Mouse (Mus musculus) heart, embryonic 16.5 days (tissue): ENCODE results near the gene Ptgfrn. TPM values are rescaled to one million over a fixed set of nuclear protein-coding genes. Genes with fewer than 3 reads are reported as not detected.

ENCODE experiments used
- ATAC-seq: fragments of 200-750 bp; cut with Nextera tagmentation; replicated peaks from 2 replicates; pipeline ENCODE4 v1.8.0; 2017; ENCODE audit warnings: moderate number of reproducible peaks; ENCODE audit not compliant: insufficient read depth, low FRiP score; ENCODE audit errors: extremely low read depth
- H3K27ac ChIP-seq: fragments of 300-500 bp; sonication (generic); 2 replicates; pipeline ENCODE4 v1.5.1; 2014; ENCODE audit warnings: mild to moderate bottlenecking, low read length, control low read depth, moderate library complexity
- H3K27me3 ChIP-seq: fragments of 300-500 bp; sonication (generic); 2 replicates; pipeline ENCODE4 v1.6.1; 2014; ENCODE audit warnings: low read length, mixed read lengths; ENCODE audit not compliant: control insufficient read depth, insufficient read depth
- H3K36me3 ChIP-seq: fragments of 300-500 bp; sonication (generic); 2 replicates; pipeline ENCODE4 v1.6.1; 2014; ENCODE audit not compliant: control insufficient read depth, insufficient read depth
- H3K4me1 ChIP-seq: fragments of 300-500 bp; sonication (generic); 2 replicates; pipeline ENCODE4 v1.6.1; 2014; ENCODE audit warnings: low read length, mixed read lengths; ENCODE audit not compliant: control insufficient read depth, insufficient read depth
- H3K4me2 ChIP-seq: fragments of 300-500 bp; sonication (generic); 2 replicates; pipeline ENCODE4 v1.6.1; 2014; ENCODE audit warnings: low read depth, mild to moderate bottlenecking, control low read depth, low read length
- H3K4me3 ChIP-seq: fragments of 300-500 bp; sonication (generic); 2 replicates; pipeline ENCODE4 v1.5.1; 2014; ENCODE audit warnings: mild to moderate bottlenecking, control low read depth, low read length
- H3K9ac ChIP-seq: fragments of 300-500 bp; sonication (generic); 2 replicates; pipeline ENCODE4 v1.6.1; 2014; ENCODE audit warnings: low read length, control low read depth
- H3K9me3 ChIP-seq: fragments of 300-500 bp; sonication (generic); replicated peaks from 2 replicates; pipeline ENCODE4 v1.6.1; 2016; ENCODE audit warnings: low read length; ENCODE audit not compliant: control insufficient read depth
- WGBS: fragments of 180-500 bp; shearing (Covaris S2); extraction: QIAGEN DNeasy Blood & Tissue Kit; methylation state at CpG from one replicate; pipeline ENCODE4 v1.1.7; 2014; 5-methylcytosine and 5-hydroxymethylcytosine counted together
- polyA plus RNA-seq: library from polyadenylated mRNA; unstranded; fragments of >200 nt; fragmentation: Nextera tagmentation; extraction: Ambion mirVana; gene quantifications from 2 replicates; pipeline ENCODE4 v1.2.1, GENCODE M21; 2015

Gene Ptgfrn
- polyA plus RNA-seq, 1 experiment from 2014 or later: 5.2 TPM

- Histone ChIP-seq H3K9me3 (no peaks in the 10 kb centered on the region), H3K4me2 (no peak overlapping the region), H3K4me3 (no peak overlapping the region), H3K4me1 (peaks cover 26% of the 10 kb centered on the region), H3K36me3 (peaks cover 20% of the 10 kb centered on the region), H3K9ac (no peak overlapping the region), H3K27me3 (no peaks in the 10 kb centered on the region), H3K27ac (no peak overlapping the region)
- ATAC-seq: no peak
- 70% methylated on average over 2 of the region's 2 CpGs for WGBS
Observed at GRCm38 (mm10) chr3:101048781-101049180, 61.3 kb downstream of the Ptgfrn start.

DNA sequence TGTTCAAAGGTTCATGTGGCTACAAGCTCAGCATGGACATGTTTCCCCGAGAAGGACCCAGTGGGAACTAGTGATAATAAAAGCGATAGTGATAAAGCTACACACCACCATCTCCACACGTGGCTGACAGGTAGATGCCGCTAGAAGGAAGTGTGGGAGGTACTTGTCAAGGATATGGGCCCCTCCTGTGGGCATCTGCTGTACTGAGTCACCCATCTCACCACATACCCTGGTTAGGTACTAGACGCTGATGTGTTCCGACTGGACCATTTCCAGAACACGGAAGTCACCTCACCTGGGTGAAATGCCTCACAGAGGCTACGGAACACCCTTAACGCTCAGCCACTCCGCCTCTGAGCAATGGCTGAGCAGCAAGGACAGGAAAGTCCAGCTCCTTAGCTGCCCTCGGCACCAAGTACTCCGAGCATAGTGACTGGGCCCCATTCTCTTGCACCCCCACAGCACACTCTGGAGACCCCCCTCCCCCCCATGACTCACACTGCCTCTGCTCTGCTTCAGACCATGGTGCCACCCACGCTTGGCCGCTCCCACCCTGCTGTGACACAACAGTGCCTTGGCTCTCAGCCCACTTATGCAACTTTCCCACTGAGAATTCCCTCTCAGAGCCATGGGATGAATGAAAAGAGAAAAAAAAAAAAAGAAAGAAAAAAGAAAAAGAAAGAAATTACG lies 62.3 kb downstream of the Ptgfrn start:
- no peaks in the 10 kb centered on the region for H3K9me3 ChIP-seq
- H3K27me3 ChIP-seq: no peaks in the 10 kb centered on the region
- H3K27ac ChIP-seq: no peak overlapping the region
- no peak overlapping the region for H3K9ac ChIP-seq
- peaks cover 26% of the 10 kb centered on the region for H3K4me1 ChIP-seq
- H3K4me3 ChIP-seq: no peak overlapping the region
- 74% methylated on average over 15 of the region's 15 CpGs for WGBS
- H3K36me3 ChIP-seq: peaks cover 23% of the 10 kb centered on the region
- 0 out of 2 replicates have a peak, but pooled peaks have one; percentile 30 for ATAC-seq
- H3K4me2 ChIP-seq: no peak overlapping the region

- Histone ChIP-seq H3K4me2 (no peak overlapping the region), H3K27me3 (no peaks in the 10 kb centered on the region), H3K9me3 (no peaks in the 10 kb centered on the region), H3K4me1 (peaks cover 20% of the 10 kb centered on the region), H3K36me3 (peaks cover 31% of the 10 kb centered on the region; the same call in 1 of the 2 replicates), H3K27ac (peak overlapping the region; percentile 47), H3K9ac (0 out of 2 replicates have a peak overlapping the region, but pooled peaks have one; percentile 8), H3K4me3 (no peak overlapping the region)
- peak; percentile 77 for ATAC-seq
- WGBS: 54% methylated on average over 15 of the region's 15 CpGs
Observed at GRCm38 (mm10) chr3:101045431-101045830, 64.6 kb downstream of the Ptgfrn start.

DNA sequence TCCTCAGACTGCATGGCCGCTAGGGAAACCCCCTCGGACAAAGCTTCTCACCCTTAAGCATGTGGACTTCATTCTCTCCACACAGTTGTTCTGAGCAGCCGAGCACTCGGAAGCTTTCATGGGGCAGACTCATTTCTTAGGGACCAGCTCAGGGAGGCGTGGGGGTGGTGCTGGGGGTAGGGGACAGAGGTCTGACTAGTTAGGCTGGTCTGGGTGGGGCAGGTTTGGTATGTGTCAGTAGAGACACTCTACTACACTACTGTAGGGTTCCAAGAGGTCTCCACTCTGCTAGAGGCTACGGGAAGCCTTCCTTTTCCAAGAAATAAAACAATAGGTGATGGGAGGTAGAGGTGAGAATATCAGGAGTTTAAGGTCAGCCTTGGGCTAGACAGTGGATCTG lies 65.4 kb downstream of the Ptgfrn start:
- Histone ChIP-seq H3K9ac (no peak overlapping the region), H3K4me2 (no peak overlapping the region), H3K4me1 (peaks cover 20% of the 10 kb centered on the region), H3K27ac (no peak overlapping the region; the same call in 1 of the 2 replicates), H3K27me3 (no peaks in the 10 kb centered on the region), H3K36me3 (peaks cover 31% of the 10 kb centered on the region; the same call in 1 of the 2 replicates), H3K4me3 (no peak overlapping the region), H3K9me3 (no peaks in the 10 kb centered on the region)
- no peak for ATAC-seq
- WGBS: 83% methylated on average over 6 of the region's 6 CpGs

DNA sequence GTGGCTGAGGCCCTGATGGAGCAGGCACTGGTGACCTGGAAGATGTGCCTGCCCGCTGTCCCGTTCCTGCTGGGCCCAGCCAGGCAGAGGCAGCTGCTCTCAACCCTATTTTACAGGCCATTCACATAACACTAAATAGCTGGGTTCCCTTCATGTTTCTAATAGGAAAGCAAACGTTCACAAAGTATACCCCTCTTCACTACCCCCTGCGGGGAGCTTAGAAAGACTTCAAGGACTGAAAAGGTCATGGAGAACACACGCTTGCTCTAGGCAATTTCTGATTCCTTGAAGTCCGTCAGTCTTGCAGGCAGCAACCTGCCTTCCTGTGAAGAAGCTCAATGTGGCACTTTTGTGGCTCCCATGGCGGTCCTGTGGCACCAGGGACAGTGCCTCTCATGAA lies 68.1 kb downstream of the Ptgfrn start:
- H3K4me2 ChIP-seq: no peak overlapping the region
- ATAC-seq: no peak
- H3K4me1 ChIP-seq: peaks cover 17% of the 10 kb centered on the region
- H3K36me3 ChIP-seq: peaks cover 20% of the 10 kb centered on the region
- 87% methylated on average over 7 of the region's 7 CpGs for WGBS
- H3K27ac ChIP-seq: no peak overlapping the region
- H3K27me3 ChIP-seq: no peaks in the 10 kb centered on the region
- no peak overlapping the region for H3K4me3 ChIP-seq
- H3K9ac ChIP-seq: no peak overlapping the region
- H3K9me3 ChIP-seq: no peaks in the 10 kb centered on the region

DNA sequence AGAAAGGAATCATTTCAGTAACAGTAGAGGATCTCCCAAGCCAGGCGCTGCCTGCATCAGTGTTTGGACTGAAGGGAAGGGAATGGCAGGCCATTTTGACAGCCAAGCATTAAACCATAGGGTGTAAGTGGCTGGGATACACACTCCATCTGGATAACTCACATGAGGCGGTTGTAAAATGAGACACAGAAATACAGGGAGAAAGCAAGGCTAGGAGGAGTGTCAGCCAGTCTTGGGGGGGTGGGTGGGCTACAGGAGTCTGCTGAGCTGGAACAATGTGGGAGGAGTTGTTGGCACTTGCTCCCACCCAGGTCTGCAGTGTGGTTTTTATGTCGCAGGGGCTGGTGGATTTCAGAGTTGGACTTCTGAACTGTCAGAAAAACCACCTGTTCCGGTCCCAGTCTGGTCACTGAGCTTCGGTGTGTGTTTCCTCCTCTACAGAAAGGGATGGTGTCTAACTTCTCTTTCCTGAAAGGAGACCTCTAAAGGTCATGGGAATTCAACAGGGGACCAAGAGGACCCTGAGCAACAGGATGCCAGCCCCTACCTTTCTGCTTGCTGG lies 72.0 kb downstream of the Ptgfrn start:
- Histone ChIP-seq H3K9ac (no peak overlapping the region), H3K9me3 (no peaks in the 10 kb centered on the region), H3K4me2 (no peak overlapping the region), H3K27me3 (no peaks in the 10 kb centered on the region), H3K27ac (no peak overlapping the region), H3K4me1 (peaks cover 6% of the 10 kb centered on the region; the same call in 1 of the 2 replicates), H3K36me3 (peaks cover 15% of the 10 kb centered on the region), H3K4me3 (no peak overlapping the region)
- ATAC-seq: no peak
- 80% methylated on average over 5 of the region's 5 CpGs for WGBS

DNA sequence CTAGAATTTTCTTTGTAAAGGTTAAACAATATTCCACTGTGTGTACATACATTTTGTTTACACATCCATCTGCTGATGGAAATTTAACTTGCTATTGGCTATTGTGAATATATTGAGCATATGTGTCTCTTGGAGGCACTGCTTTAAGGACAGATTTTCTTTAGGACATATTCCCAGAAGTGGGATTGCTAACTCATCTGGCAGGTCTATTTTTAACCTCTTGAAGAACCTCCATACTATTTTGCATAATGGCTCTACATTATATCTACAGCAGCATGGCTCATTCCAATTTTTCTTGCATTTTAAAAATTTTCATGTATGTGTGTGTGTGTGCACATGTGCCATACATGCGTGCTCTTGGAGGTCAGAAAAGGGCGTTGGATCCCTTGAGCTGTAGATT lies 74.1 kb downstream of the Ptgfrn start:
- ATAC-seq: no peak
- 95% methylated on average over 2 of the region's 2 CpGs for WGBS
- no peak overlapping the region for H3K4me3 ChIP-seq
- H3K4me2 ChIP-seq: no peak overlapping the region
- no peak overlapping the region for H3K27ac ChIP-seq
- no peaks in the 10 kb centered on the region for H3K27me3 ChIP-seq
- peaks cover 6% of the 10 kb centered on the region for H3K36me3 ChIP-seq
- no peaks in the 10 kb centered on the region for H3K9me3 ChIP-seq
- H3K4me1 ChIP-seq: peaks cover 19% of the 10 kb centered on the region
- H3K9ac ChIP-seq: no peak overlapping the region

DNA sequence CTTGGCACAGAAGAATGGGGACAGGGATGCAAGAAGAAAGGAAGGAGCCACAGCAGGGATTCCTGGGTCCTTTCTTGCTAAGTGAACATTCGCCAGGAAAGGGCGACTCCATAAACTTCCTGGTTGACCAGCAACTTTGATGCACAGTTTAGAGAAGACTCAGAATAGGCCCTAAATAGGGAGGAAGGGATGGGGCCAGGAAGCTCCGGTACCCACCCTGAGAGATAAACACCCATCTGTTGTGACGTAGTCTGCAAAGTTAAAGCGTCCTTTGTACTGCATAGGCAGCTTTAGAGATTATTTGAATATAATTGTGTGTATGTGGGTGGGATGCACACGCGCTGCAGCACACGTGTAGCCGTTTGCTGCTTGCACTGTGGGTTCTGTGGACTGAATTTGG lies 75.6 kb downstream of the Ptgfrn start:
- H3K27me3 ChIP-seq: no peaks in the 10 kb centered on the region
- H3K4me1 ChIP-seq: peaks cover 25% of the 10 kb centered on the region
- no peaks in the 10 kb centered on the region for H3K9me3 ChIP-seq
- WGBS: 88% methylated on average over 9 of the region's 9 CpGs
- H3K4me3 ChIP-seq: no peak overlapping the region
- no peak for ATAC-seq
- no peak overlapping the region for H3K4me2 ChIP-seq
- no peak overlapping the region for H3K27ac ChIP-seq
- H3K36me3 ChIP-seq: no peaks in the 10 kb centered on the region; the same call in 1 of the 2 replicates
- H3K9ac ChIP-seq: no peak overlapping the region

DNA sequence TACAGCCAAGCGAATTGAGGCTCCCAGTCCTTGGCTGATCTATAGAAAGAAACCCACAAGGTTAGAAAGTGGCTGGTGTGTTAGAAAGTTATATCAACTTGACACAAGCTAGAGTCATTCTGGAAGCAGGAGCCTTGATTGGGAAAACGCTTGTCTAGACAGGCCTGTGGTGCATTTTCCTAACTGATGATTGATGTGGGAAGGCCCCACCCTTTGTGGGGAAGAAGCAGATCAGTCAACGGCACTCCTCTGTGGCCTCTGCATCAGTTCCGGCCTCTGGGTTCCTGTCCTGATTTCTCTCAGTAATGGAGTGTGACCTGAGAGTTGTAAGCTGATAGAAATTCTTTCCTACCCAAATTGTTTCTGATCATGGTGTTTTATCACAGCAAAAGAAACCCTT lies 76.4 kb downstream of the Ptgfrn start:
- ATAC-seq: no peak

More for the DNA sequence above, 76.4 kb downstream of the Ptgfrn start:
- no peak overlapping the region for H3K9ac ChIP-seq
- H3K4me2 ChIP-seq: no peak overlapping the region
- no peak overlapping the region for H3K27ac ChIP-seq
- H3K27me3 ChIP-seq: no peaks in the 10 kb centered on the region
- H3K9me3 ChIP-seq: no peaks in the 10 kb centered on the region
- H3K4me1 ChIP-seq: peaks cover 25% of the 10 kb centered on the region
- 33% methylated on average over 4 of the region's 4 CpGs for WGBS
- no peak overlapping the region for H3K4me3 ChIP-seq
- no peaks in the 10 kb centered on the region; the same call in 1 of the 2 replicates for H3K36me3 ChIP-seq
